Mouse (Mus musculus): ENCODE measurements around the gene Olfr15. TPM values are rescaled to one million over a fixed set of nuclear protein-coding genes. Genes with fewer than 3 reads are reported as not detected.

Gene Olfr15
- polyA plus RNA-seq (2015; fragmentation: Illumina TruSeq; extraction: RNeasy Lipid Tissue Mini Kit (QIAGEN cat#74804); ENCODE audit: insufficient read depth, low replicate concordance), result not detected

GRCm38 (mm10) chr16:3830588-3831109, at the start of gene Olfr15:
Olfr15 (plus strand) TSS chr16:3830878.

GRCm38 (mm10) chr16:3846711-3847518, 16.2 kb downstream of the Olfr15 start, which contains the start of gene Zfp174:
Zfp174 (plus strand) TSS chr16:3847268.

GRCm38 (mm10) chr16:3872216-3873047, 41.8 kb downstream of the Olfr15 start, which contains the start of gene Naa60:
Naa60 (plus strand) TSS chr16:3872375.

GRCm38 (mm10) chr16:3884201-3885064, 53.8 kb downstream of the Olfr15 start, which contains the start of the genes Zfp597 and Gm20695:
Zfp597 (minus strand) TSS chr16:3884561.
Gm20695 (plus strand) TSS chr16:3884648.

Other genes starting within 250 kb of the Olfr15 start
- not detected for gene Olfr161, start 239.8 kb upstream of the Olfr15 start, polyA plus RNA-seq (2015; fragmentation: Illumina TruSeq; extraction: RNeasy Lipid Tissue Mini Kit (QIAGEN cat#74804); ENCODE audit: insufficient read depth, low replicate concordance)
- gene Mefv, start 112.8 kb upstream of the Olfr15 start, polyA plus RNA-seq (2015; fragmentation: Illumina TruSeq; extraction: RNeasy Lipid Tissue Mini Kit (QIAGEN cat#74804); ENCODE audit: insufficient read depth, low replicate concordance), result 21.6 TPM
- 86.3 TPM for gene Zfp263, start 86.8 kb upstream of the Olfr15 start, polyA plus RNA-seq (2015; fragmentation: Illumina TruSeq; extraction: RNeasy Lipid Tissue Mini Kit (QIAGEN cat#74804); ENCODE audit: insufficient read depth, low replicate concordance)
- 2.0 TPM for gene Zfp174, start 16.4 kb downstream of the Olfr15 start, polyA plus RNA-seq (2015; fragmentation: Illumina TruSeq; extraction: RNeasy Lipid Tissue Mini Kit (QIAGEN cat#74804); ENCODE audit: insufficient read depth, low replicate concordance)
- 92.9 TPM for gene Naa60, start 41.5 kb downstream of the Olfr15 start, polyA plus RNA-seq (2015; fragmentation: Illumina TruSeq; extraction: RNeasy Lipid Tissue Mini Kit (QIAGEN cat#74804); ENCODE audit: insufficient read depth, low replicate concordance)
- 33.8 TPM for gene Zfp597, start 53.7 kb downstream of the Olfr15 start, polyA plus RNA-seq (2015; fragmentation: Illumina TruSeq; extraction: RNeasy Lipid Tissue Mini Kit (QIAGEN cat#74804); ENCODE audit: insufficient read depth, low replicate concordance)
- gene Gm20695, start 53.8 kb downstream of the Olfr15 start, polyA plus RNA-seq (2015; fragmentation: Illumina TruSeq; extraction: RNeasy Lipid Tissue Mini Kit (QIAGEN cat#74804); ENCODE audit: insufficient read depth, low replicate concordance), result 0.79 TPM
- 3.5 TPM for gene 1700037C18Rik, start 77.8 kb downstream of the Olfr15 start, polyA plus RNA-seq (2015; fragmentation: Illumina TruSeq; extraction: RNeasy Lipid Tissue Mini Kit (QIAGEN cat#74804); ENCODE audit: insufficient read depth, low replicate concordance)
- gene Cluap1, start 77.9 kb downstream of the Olfr15 start, polyA plus RNA-seq (2015; fragmentation: Illumina TruSeq; extraction: RNeasy Lipid Tissue Mini Kit (QIAGEN cat#74804); ENCODE audit: insufficient read depth, low replicate concordance), result 30.9 TPM
- 33.9 TPM for gene Nlrc3, start 145.8 kb downstream of the Olfr15 start, polyA plus RNA-seq (2015; fragmentation: Illumina TruSeq; extraction: RNeasy Lipid Tissue Mini Kit (QIAGEN cat#74804); ENCODE audit: insufficient read depth, low replicate concordance)
- 42.3 TPM for gene Slx4, start 172.9 kb downstream of the Olfr15 start, polyA plus RNA-seq (2015; fragmentation: Illumina TruSeq; extraction: RNeasy Lipid Tissue Mini Kit (QIAGEN cat#74804); ENCODE audit: insufficient read depth, low replicate concordance)
- gene Dnase1, start 206.1 kb downstream of the Olfr15 start, polyA plus RNA-seq (2015; fragmentation: Illumina TruSeq; extraction: RNeasy Lipid Tissue Mini Kit (QIAGEN cat#74804); ENCODE audit: insufficient read depth, low replicate concordance), result 0.18 TPM
- gene Trap1, start 246.9 kb downstream of the Olfr15 start, polyA plus RNA-seq (2015; fragmentation: Illumina TruSeq; extraction: RNeasy Lipid Tissue Mini Kit (QIAGEN cat#74804); ENCODE audit: insufficient read depth, low replicate concordance), result 58.1 TPM